Mouse (Mus musculus): Measurements from ENCODE around the gene Syn3.
A peak's percentile ranks its signal among the peaks of the same experiment; 100 is the strongest.
"Not testable (repeated sequence)": the region's sequence is repeated elsewhere in the genome, so short reads cannot be mapped to it uniquely, and the experiment has no call there.

Gene Syn3

GRCm38 (mm10) chr10:86498673-86499391 is at the start of gene Syn3:
Gene Syn3 (minus strand): TSS chr10:86498896.
- DNase-seq = peak; percentile 86

- not testable (repeated sequence) for DNase-seq
Observed at GRCm38 (mm10) chr10:86526357-86526874, 27.7 kb upstream of the Syn3 start.

GRCm38 (mm10) chr10:86513801-86514200 is 15.1 kb upstream of the Syn3 start:
- DNase-seq = no peak

- no peak for DNase-seq
Observed at GRCm38 (mm10) chr10:86510941-86511340, 12.2 kb upstream of the Syn3 start.

GRCm38 (mm10) chr10:86502063-86502462 is 3.4 kb upstream of the Syn3 start:
- DNase-seq = no peak

- no peak for DNase-seq
Observed at GRCm38 (mm10) chr10:86498051-86498672, 534 bp downstream of the Syn3 start.

GRCm38 (mm10) chr10:86495851-86496250 is 2.8 kb downstream of the Syn3 start:
- DNase-seq = no peak

- no peak for DNase-seq
Observed at GRCm38 (mm10) chr10:86493140-86493539, 5.6 kb downstream of the Syn3 start.

- no peak for DNase-seq
Observed at GRCm38 (mm10) chr10:86492089-86492907, 6.4 kb downstream of the Syn3 start.

GRCm38 (mm10) chr10:86491316-86492088 is 7.2 kb downstream of the Syn3 start:
- no peak for DNase-seq

- DNase-seq = no peak
Observed at GRCm38 (mm10) chr10:86488544-86488943, 10.2 kb downstream of the Syn3 start.

- DNase-seq = no peak
Observed at GRCm38 (mm10) chr10:86485971-86486370, 12.7 kb downstream of the Syn3 start.

GRCm38 (mm10) chr10:86483968-86484367 is 14.7 kb downstream of the Syn3 start:
- DNase-seq = peak; percentile 34

GRCm38 (mm10) chr10:86482496-86482895 is 16.2 kb downstream of the Syn3 start:
- no peak for DNase-seq

- no peak for DNase-seq
Observed at GRCm38 (mm10) chr10:86480711-86481110, 18.0 kb downstream of the Syn3 start.

GRCm38 (mm10) chr10:86479718-86480121 is 19.0 kb downstream of the Syn3 start:
- no peak for DNase-seq

- DNase-seq = no peak
Observed at GRCm38 (mm10) chr10:86476720-86477119, 22.0 kb downstream of the Syn3 start.

GRCm38 (mm10) chr10:86475270-86475669 is 23.4 kb downstream of the Syn3 start:
- no peak for DNase-seq

- DNase-seq = no peak
Observed at GRCm38 (mm10) chr10:86474176-86475154, 24.2 kb downstream of the Syn3 start.

GRCm38 (mm10) chr10:86473637-86474154 is 25.0 kb downstream of the Syn3 start:
- peak; percentile 13 for DNase-seq
